Mouse (Mus musculus) brain, embryonic 14.5 days (tissue): ENCODE measurements around the gene Gm7929. TPM values are rescaled to one million over a fixed set of nuclear protein-coding genes. Genes with fewer than 3 reads are reported as not detected.
"Not testable (repeated sequence)": the region's sequence is repeated elsewhere in the genome, so short reads cannot be mapped to it uniquely, and the experiment has no call there.

ENCODE experiments used
- DNase-seq: peaks from one replicate; pipeline ENCODE4 v3.0.0-alpha.2; 2011; ENCODE audit warnings: low read depth
- polyA plus RNA-seq: library from polyadenylated mRNA; depleted of rRNA; stranded (reverse); fragments of >200 nt; gene quantifications from 2 replicates; pipeline ENCODE4 v1.2.3, GENCODE M21; 2012; rRNA removed

Gene Gm7929
- not detected in 2 replicates for polyA plus RNA-seq

DNA sequence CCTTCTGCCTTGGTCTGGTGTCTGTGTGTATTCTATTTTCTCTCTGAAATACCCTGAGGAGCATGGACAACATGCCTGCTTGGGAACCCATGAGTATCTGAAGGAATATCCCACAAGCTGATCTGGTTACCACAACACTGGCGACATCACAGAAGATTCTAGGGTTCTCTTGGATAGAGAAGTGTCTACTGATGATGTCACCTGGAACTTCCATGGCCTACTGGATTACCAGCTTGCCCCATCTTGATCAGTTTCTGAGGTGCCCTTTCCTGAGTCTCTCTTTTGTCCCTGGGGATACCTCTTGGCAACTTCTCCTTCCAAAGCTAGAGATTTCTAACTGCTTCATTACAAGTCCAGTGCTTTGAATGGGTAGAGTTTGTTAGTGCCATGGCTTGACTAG lies at the start of gene Gm7929:
TSS of gene Gm7929 (minus strand) at position 101 of the 400 bp plus-strand sequence.
- DNase-seq = not testable (repeated sequence)

GRCm38 (mm10) chr14:41772341-41772740 lies 21.9 kb upstream of the Gm7929 start, which contains the start of gene Gm47189:
Gene Gm47189, minus strand, starts transcription at chr14:41772441.
- DNase-seq = not testable (repeated sequence)

DNA sequence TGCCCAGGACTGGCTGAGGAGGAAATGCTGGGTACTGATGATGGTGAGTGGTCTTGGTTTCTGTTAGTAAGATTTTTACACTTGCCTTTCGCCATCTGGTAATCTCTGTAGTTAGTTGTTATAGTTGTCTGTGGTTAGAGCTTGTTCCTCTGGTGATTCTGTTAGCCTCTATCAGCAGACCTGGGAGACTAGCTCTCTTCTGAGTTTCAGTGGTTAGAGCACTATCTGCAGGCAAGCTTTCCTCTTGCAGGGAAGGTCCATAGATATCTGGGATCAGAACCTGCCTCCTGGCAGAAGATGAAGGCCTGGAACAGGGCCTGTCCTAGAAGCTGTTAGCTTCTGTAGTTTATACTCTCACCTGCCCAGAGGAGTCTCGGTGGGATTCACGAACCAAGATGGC lies 5.5 kb upstream of the Gm7929 start:
- DNase-seq = not testable (repeated sequence)

DNA sequence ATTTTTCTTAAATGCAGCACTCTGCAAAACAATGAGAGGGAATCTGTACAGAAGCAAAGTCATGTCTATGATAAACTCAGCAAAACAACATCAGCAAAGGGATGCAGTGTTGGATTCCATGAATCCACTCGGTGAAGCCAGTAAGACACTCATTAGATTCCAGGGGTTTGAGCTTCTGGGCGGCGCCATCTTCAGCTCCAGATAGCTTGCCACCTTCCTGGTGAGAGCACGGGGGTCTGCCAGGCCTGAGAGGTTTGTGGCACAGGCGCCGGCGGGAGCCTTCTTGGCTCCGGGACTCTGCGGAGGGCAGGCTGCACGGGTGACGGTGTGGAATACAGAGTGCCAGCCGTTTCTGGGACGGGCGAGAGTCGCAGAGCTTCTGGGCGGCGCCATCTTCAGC lies 27.0 kb downstream of the Gm7929 start:
- not testable (repeated sequence) for DNase-seq

DNA sequence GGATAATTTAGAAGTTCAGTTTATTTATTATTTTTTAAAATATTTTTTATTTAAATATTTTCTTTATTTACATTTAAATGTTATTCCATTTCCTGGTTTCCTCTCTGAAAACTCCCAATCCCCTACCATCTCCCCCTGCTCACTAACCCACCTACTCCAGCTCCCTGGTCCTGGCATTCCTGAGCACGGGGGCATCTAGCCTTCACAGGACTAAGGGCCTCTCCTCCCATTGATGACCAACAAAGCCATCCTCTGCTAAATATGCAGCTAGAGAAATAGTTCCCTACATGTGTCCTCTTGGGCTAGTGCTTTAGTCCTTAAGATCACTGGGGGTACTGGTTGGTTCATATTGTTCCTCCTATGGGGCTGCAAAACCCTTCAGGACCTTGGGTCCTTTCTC lies 33.2 kb downstream of the Gm7929 start:
- not testable (repeated sequence) for DNase-seq

- not testable (repeated sequence) for DNase-seq
Measured at GRCm38 (mm10) chr14:41701785-41702184, 48.6 kb downstream of the Gm7929 start, which contains the start of gene Gm8068. Gene Gm8068, minus strand, starts transcription at chr14:41701885.

Other genes with a start within 250 kb of the Gm7929 start
- gene Gm7970, start 195.0 kb downstream of the Gm7929 start, polyA plus RNA-seq = not detected in 2 replicates
- not detected in 2 replicates for gene 1700049E17Rik2, start 177.4 kb downstream of the Gm7929 start, polyA plus RNA-seq
- gene Gm3072, start 126.0 kb downstream of the Gm7929 start, polyA plus RNA-seq = not detected in 2 replicates
- not detected in 2 replicates for gene Gm3676, start 104.1 kb downstream of the Gm7929 start, polyA plus RNA-seq
- not detected in 2 replicates for gene Gm8068, start 48.7 kb downstream of the Gm7929 start, polyA plus RNA-seq
- gene Gm47189, start 21.8 kb upstream of the Gm7929 start, polyA plus RNA-seq = not detected in 2 replicates
- not detected in 2 replicates for gene Gm7980, start 156.7 kb upstream of the Gm7929 start, polyA plus RNA-seq
- gene 1700049E17Rik1, start 174.3 kb upstream of the Gm7929 start, polyA plus RNA-seq = not detected in 2 replicates
- not detected in 2 replicates for gene 1700024B05Rik, start 193.4 kb upstream of the Gm7929 start, polyA plus RNA-seq
- not detected in 2 replicates for gene Gm6401, start 217.3 kb upstream of the Gm7929 start, polyA plus RNA-seq
- gene Gm3543, start 232.7 kb upstream of the Gm7929 start, polyA plus RNA-seq = not detected in 2 replicates